Mouse (Mus musculus) liver, embryonic 14.5 days (tissue): ENCODE data around the gene Chadl.

Experiments
- CTCF ChIP-seq: IDR thresholded peaks from 2 replicates; pipeline ENCODE4 v1.5.1; 2016; ENCODE audit warnings: antibody characterized with exemption, low read depth, control low read depth
- EP300 ChIP-seq: IDR thresholded peaks from 2 replicates; pipeline ENCODE4 v1.6.1; 2016; ENCODE audit warnings: antibody characterized with exemption, low read depth

DNA sequence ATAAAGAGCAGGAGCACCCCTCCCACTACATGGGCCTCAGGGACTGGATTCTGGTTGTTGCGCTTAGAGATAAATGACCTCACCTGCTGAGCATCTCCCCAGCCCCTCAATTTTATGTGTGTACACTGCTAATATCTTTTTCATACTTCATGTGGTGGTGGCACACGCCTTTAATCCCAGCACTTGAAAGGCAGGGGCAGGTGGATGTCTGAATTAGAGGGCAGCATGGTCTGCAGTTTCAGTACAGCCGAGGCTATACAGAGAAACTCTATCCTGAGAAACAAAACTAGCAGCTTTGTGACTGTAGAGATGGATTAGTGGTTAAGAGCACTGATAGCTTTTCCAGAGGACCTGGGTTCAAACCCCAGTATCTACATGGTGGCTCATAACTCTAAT, 6.0 kb upstream of the Chadl start:
- TF ChIP-seq CTCF (no peak), EP300 (no peak)
